Mouse (Mus musculus) hindbrain, postnatal 0 days (tissue): Measurements from ENCODE around the gene D17Wsu92e. TPM values are rescaled to one million over a fixed set of nuclear protein-coding genes. Genes with fewer than 3 reads are reported as not detected.

Experiments
- ATAC-seq: fragments of 200-750 bp; cut with Nextera tagmentation; 2 replicates; pipeline ENCODE4 v1.8.0; 2017; ENCODE audit warnings: mild to moderate bottlenecking, moderate TSS enrichment, moderate library complexity
- DNase-seq: peaks from one replicate; pipeline ENCODE4 v3.0.0-alpha.2; 2015; ENCODE audit warnings: low spot score
- H3K27ac ChIP-seq: fragments of 300-500 bp; sonication (generic); 2 replicates; pipeline ENCODE4 v1.5.1; 2014; ENCODE audit warnings: mild to moderate bottlenecking
- H3K27me3 ChIP-seq: fragments of 300-500 bp; sonication (generic); 2 replicates; pipeline ENCODE4 v1.6.1; 2014; ENCODE audit warnings: low read length, mixed read lengths; ENCODE audit not compliant: insufficient read depth
- H3K36me3 ChIP-seq: fragments of 300-500 bp; sonication (generic); 2 replicates; pipeline ENCODE4 v1.6.1; 2014; ENCODE audit warnings: low read length, mixed read lengths; ENCODE audit not compliant: insufficient read depth
- H3K4me1 ChIP-seq: fragments of 300-500 bp; sonication (generic); 2 replicates; pipeline ENCODE4 v1.6.1; 2014; ENCODE audit warnings: antibody characterized with exemption, low read length, mixed read lengths; ENCODE audit not compliant: insufficient read depth
- H3K4me2 ChIP-seq: fragments of 300-500 bp; sonication (generic); 2 replicates; pipeline ENCODE4 v1.6.1; 2014; ENCODE audit warnings: low read depth, mild to moderate bottlenecking, low read length, moderate library complexity, mixed read lengths
- H3K4me3 ChIP-seq: fragments of 300-500 bp; sonication (generic); 2 replicates; pipeline ENCODE4 v1.5.1; 2014; ENCODE audit warnings: low read length
- H3K9ac ChIP-seq: fragments of 300-500 bp; sonication (generic); replicated peaks from 2 replicates; pipeline ENCODE4 v1.6.1; 2014; ENCODE audit warnings: mild to moderate bottlenecking, low read length, moderate library complexity, mixed read lengths
- H3K9me3 ChIP-seq: fragments of 300-500 bp; sonication (generic); 2 replicates; pipeline ENCODE4 v1.6.1; 2016; ENCODE audit warnings: low read length, mixed read lengths
- CTCF ChIP-seq: IDR thresholded peaks from 2 replicates; pipeline ENCODE4 v1.5.1; 2016; ENCODE audit warnings: antibody characterized with exemption, control low read depth, low read depth
- WGBS: fragments of 180-500 bp; shearing (Covaris S2); extraction: QIAGEN DNeasy Blood & Tissue Kit; methylation state at CpG from one replicate; pipeline ENCODE4 v1.1.7; 2014; 5-methylcytosine and 5-hydroxymethylcytosine counted together
- polyA plus RNA-seq: library from polyadenylated mRNA; unstranded; fragments of >200 nt; fragmentation: Nextera tagmentation; extraction: Ambion mirVana; gene quantifications from 2 replicates; pipeline ENCODE4 v1.2.1, GENCODE M21; 2015
- total RNA-seq: library from RNA; depleted of rRNA; stranded (reverse); fragments of >200 nt; gene quantifications from 2 replicates; pipeline ENCODE4 v1.2.3, GENCODE M21; 2014; rRNA removed

D17Wsu92e gene
- total and polyA plus RNA-seq, 2 experiments from 2014 or later, result 10.5 to 73.4 TPM

DNA sequence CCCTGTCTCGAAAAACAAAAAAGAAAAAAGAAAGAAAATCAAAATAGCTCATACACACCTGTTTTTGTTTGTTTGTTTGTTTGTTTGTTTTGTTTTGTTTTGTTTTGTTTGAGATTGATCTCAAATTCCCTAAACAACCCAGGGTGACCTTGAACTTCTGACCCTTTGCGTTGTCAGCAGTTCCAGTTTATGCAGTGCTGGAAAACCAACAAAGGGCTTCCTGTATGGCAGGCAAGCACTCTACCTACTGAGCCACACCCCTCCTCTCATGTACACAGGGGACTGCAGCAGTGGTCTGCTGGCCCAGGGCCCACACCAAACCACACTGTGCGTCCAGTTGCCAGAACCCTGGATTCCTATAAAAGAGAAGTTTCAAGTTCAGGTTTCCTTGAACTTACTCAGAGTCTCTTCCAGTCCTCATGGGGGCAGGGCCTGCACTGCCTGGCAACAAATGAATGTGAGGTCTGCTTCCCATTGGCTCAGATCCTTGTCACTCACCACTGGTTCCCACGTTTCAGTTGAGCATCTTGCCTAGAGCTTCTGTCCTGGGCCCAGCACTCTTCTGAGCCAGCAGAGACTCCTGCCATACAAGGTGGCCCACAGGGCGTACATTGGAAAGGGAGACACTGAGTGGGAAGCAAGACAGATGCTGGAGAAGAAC, 116.4 kb downstream of the D17Wsu92e start:
- WGBS, result 59% methylated on average over 5 of the region's 5 CpGs
- Histone ChIP-seq H3K4me2 (no peak overlapping the region), H3K9ac (no peak overlapping the region), H3K9me3 (no peaks in the 10 kb centered on the region), H3K4me1 (peaks cover 3% of the 10 kb centered on the region; the same call in 1 of the 2 replicates), H3K4me3 (no peak overlapping the region), H3K27ac (no peak overlapping the region), H3K27me3 (no peaks in the 10 kb centered on the region), H3K36me3 (no peaks in the 10 kb centered on the region)
- DNase-seq, result peak; percentile 63
- no peak for TF ChIP-seq CTCF
- no peak for ATAC-seq

GRCm38 (mm10) chr17:27702518-27702917, 117.9 kb downstream of the D17Wsu92e start:
- Histone ChIP-seq H3K4me1 (peaks cover 3% of the 10 kb centered on the region; the same call in 1 of the 2 replicates), H3K4me3 (no peak overlapping the region), H3K4me2 (peak overlapping the region; percentile 51), H3K9me3 (no peaks in the 10 kb centered on the region), H3K36me3 (no peaks in the 10 kb centered on the region), H3K9ac (no peak overlapping the region), H3K27me3 (no peaks in the 10 kb centered on the region), H3K27ac (no peak overlapping the region)
- peak; percentile 79 for TF ChIP-seq CTCF
- 4% methylated on average over 34 of the region's 34 CpGs for WGBS
- ATAC-seq (peak; percentile 64), DNase-seq (peak; percentile 74)

- WGBS, result 69% methylated on average over 6 of the region's 6 CpGs
- TF ChIP-seq CTCF, result no peak
- Histone ChIP-seq H3K4me2 (no peak overlapping the region), H3K4me3 (no peak overlapping the region), H3K9me3 (no peaks in the 10 kb centered on the region), H3K27ac (peak overlapping the region; percentile 48), H3K9ac (0 out of 2 replicates have a peak overlapping the region, but pooled peaks have one; percentile 9), H3K27me3 (no peaks in the 10 kb centered on the region), H3K36me3 (no peaks in the 10 kb centered on the region), H3K4me1 (peaks cover 3% of the 10 kb centered on the region; the same call in 1 of the 2 replicates)
- DNase-seq, result no peak
- no peak for ATAC-seq
These were observed 118.6 kb downstream of the D17Wsu92e start for GRCm38 (mm10) chr17:27701856-27702255.

Other genes starting within 250 kb of the D17Wsu92e start
- gene Nudt3, start 197.2 kb downstream of the D17Wsu92e start, total RNA-seq, result 252 and 264 TPM in 2 replicates
- gene Nudt3, start 197.2 kb downstream of the D17Wsu92e start, polyA plus RNA-seq, result 210 and 220 TPM in 2 replicates
- gene RPS10-NUDT3, start 185.4 kb downstream of the D17Wsu92e start, total RNA-seq, result not detected in 2 replicates
- gene RPS10-NUDT3, start 185.4 kb downstream of the D17Wsu92e start, polyA plus RNA-seq, result not detected in 2 replicates
- gene Rps10, start 184.0 kb downstream of the D17Wsu92e start, total RNA-seq, result 1,174 and 1,303 TPM in 2 replicates
- 497 and 519 TPM in 2 replicates for gene Rps10, start 184.0 kb downstream of the D17Wsu92e start, polyA plus RNA-seq
- 38.3 and 62.9 TPM in 2 replicates for gene Pacsin1, start 165.1 kb downstream of the D17Wsu92e start, total RNA-seq
- 80.0 and 85.1 TPM in 2 replicates for gene Pacsin1, start 165.1 kb downstream of the D17Wsu92e start, polyA plus RNA-seq
- gene Spdef, start 91.7 kb downstream of the D17Wsu92e start, total RNA-seq, result 2.1 TPM in 2 replicates
- gene Spdef, start 91.7 kb downstream of the D17Wsu92e start, polyA plus RNA-seq, result 1.7 and 1.8 TPM in 2 replicates
- gene Snrpc, start 17.5 kb upstream of the D17Wsu92e start, total RNA-seq, result 124 and 146 TPM in 2 replicates
- gene Snrpc, start 17.5 kb upstream of the D17Wsu92e start, polyA plus RNA-seq, result 235 TPM in 2 replicates
- 18.1 and 19.9 TPM in 2 replicates for gene Uhrf1bp1, start 35.8 kb upstream of the D17Wsu92e start, total RNA-seq
- gene Uhrf1bp1, start 35.8 kb upstream of the D17Wsu92e start, polyA plus RNA-seq, result 3.4 and 3.6 TPM in 2 replicates
- gene Anks1, start 88.7 kb upstream of the D17Wsu92e start, total RNA-seq, result 102 and 114 TPM in 2 replicates
- 35.0 and 35.8 TPM in 2 replicates for gene Anks1, start 88.7 kb upstream of the D17Wsu92e start, polyA plus RNA-seq
- 7.7 and 15.3 TPM in 2 replicates for gene Taf11, start 89.2 kb upstream of the D17Wsu92e start, total RNA-seq
- gene Taf11, start 89.2 kb upstream of the D17Wsu92e start, polyA plus RNA-seq, result 54.6 and 62.0 TPM in 2 replicates